Mouse (Mus musculus): ENCODE results near the gene Myo1d. TPM values are rescaled to one million over a fixed set of nuclear protein-coding genes. Genes with fewer than 3 reads are reported as not detected.

Gene Myo1d
- total RNA-seq, 4 experiments from 2014 or later = 62.6 to 107 (median 87.1) TPM

DNA sequence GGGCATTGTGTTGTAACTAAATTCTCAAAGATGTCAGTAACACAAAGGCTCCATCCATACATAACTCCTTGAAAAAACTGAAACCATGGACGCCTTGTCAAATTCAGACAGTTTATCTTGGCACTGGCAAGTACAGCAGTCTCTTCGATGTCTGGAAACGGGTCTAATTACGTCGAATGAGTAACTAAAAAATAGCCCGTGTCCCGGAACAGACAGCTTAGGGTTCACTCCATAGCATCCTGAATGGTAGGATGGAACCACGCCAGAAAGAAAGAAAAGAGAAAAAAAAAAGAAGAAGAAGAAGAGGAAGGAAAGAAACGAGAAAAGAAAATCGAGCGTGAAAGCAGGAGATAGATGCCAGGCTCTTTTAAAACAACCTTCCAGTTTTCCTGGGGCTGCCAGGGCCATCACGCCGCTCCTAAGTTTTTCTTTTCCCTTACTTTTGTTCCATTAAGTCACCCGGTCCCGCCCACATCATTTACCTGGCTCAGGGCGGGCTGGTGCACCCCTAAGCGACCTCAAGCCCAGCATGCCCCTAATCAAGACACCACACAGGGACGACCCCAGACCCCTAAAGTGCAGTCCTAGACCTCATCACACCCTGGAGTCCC lies 804 bp downstream of the Myo1d start:
- no peak for DNase-seq

DNA sequence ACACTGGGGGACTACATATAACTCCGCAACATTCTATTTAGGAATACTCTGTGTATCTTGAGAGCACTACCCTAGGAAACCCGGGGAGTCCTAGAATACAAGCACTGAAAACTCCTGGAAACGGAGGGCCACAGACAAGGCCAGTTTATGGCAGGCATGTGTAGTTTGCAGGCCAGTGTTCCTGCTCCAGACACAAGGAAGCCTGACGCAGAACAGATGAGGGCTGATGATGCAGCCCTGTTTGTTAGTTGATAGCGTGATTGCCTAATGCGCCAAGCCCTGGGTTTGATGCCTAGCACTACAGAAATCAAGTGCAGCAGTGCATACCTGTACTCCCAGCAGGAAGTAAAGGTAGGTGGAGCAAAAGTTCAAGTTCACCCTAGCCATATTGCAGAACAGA lies 1.7 kb downstream of the Myo1d start:
- DNase-seq = no peak

DNA sequence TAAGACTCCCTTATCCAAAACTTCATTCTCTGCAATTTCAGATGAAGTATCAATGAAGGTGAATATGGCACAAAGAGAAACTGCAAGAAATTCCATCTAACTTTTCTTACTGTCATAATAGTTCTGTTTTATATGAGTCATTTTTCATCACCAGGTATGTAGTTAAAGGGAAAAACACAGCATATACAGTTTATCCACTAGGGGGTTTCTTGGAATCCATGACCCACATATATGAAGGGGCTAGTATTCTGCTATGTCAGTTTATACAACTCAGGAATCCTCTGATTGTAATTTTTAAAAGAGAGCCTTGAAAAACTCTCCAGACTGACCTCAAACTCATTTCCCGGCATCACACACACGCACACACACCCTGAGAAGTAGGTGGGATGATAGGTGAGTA lies 2.1 kb downstream of the Myo1d start:
- DNase-seq = no peak

DNA sequence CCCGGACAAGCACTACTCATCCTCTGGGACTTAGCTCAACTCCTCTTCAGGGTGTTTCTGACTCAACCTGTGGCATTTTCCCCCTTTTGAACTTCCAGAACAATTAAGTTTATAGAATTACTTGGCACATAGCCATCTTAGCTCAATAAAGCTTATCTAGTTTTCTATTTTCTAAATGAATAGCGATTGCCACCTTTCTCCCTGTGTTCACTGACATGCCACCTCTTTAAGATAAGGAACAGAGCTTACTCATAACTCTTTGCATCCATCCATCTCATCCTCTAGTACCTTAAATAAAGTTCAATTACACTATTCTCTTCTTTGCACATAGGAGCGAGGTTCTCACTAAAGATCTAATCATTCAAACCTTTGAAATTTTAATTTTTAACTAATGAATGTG lies 4.3 kb downstream of the Myo1d start:
- DNase-seq = no peak

DNA sequence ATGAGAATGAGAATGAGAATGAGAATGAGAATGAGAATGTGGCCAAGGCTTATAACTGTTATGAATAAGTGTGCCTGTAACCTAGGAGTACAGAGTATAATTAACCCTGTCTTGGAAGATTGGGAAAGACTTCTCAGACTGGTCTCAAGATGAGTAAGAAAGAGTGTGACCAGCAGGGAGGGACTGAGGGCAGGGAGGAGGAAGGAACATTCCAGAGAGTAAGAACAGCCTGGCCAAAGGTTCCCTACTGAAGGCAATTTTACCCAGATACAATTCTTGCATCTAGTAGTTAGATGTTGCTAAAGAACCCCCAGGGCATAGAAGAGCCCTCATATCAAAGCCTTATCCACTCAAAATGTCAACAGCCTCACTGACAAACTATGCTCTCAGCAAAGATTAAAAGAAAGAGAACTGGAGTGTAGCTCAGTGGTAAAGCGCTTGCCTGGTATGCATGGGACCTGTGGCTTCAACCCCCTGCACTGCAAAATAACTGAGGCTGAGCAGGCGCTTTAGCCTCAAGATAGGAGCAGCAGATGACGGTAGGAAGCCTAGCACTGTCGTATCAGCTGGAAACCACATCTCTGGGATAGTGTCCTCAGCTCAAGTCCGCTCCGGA lies 7.1 kb downstream of the Myo1d start:
- DNase-seq = no peak

DNA sequence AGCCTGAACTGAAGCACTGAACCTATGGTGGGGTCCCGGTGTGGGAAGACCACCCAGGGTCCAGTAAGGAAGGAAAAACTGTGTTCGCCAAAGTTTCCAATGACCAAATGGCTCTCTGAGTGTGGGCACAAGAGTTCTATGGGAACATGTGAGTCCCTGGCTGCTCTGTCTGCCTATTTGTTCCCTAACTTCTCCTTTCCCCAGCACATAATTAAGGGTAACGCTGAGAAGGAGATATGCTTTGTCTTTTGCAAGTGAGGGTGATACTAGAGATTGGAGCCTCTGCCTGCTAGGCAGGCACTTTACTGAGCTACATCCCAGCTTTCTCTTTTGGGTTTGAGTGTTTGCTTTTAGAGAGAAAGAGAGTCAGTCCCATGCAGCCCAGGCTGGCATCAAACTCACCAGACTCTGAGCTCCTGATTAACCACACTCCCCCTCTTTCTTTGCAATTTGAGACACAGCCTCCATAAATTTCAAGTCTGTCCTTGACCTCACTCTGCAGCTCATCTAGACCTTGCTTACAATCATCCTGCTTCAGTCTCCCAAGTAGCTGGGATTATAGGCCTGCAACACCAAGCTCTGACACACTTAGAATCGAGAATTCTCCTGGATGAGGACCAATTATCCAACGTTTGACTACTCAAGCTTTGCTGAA lies 8.1 kb downstream of the Myo1d start:
- no peak for DNase-seq

DNA sequence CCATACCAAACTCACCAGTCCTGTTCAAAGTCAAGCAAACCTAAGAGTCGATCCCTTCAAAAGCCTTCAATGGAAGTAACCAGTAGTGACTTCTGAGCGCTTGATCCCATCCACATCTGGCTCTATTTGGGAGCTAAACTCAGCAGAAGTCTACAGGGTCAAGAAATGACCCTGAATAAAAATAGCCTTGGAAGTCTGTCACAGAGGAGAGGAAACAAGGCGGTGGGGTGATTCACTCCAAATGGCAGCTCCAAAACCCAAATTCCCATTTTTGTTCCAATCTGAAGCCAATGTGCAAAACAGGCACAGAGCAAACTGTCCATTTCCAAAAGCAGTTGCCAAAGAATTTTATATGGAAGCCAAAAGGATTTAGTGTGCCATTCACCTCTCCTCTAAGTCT lies 8.6 kb downstream of the Myo1d start:
- peak; percentile 24 for DNase-seq

DNA sequence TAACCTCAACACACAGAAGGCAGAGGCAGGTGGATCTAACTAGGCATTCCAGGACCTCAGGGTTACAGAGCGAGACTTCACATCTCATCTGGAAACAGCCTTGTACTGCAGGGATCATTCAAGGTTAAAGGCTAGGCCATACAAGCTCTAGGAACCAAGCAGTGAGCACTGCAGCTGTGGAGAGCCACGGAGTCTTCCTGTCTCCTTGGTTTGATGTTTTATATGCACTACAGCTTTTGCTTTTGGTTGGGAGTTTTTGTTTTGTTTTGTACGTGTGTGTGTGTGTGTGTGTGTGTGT lies 12.6 kb downstream of the Myo1d start:
- DNase-seq = no peak

DNA sequence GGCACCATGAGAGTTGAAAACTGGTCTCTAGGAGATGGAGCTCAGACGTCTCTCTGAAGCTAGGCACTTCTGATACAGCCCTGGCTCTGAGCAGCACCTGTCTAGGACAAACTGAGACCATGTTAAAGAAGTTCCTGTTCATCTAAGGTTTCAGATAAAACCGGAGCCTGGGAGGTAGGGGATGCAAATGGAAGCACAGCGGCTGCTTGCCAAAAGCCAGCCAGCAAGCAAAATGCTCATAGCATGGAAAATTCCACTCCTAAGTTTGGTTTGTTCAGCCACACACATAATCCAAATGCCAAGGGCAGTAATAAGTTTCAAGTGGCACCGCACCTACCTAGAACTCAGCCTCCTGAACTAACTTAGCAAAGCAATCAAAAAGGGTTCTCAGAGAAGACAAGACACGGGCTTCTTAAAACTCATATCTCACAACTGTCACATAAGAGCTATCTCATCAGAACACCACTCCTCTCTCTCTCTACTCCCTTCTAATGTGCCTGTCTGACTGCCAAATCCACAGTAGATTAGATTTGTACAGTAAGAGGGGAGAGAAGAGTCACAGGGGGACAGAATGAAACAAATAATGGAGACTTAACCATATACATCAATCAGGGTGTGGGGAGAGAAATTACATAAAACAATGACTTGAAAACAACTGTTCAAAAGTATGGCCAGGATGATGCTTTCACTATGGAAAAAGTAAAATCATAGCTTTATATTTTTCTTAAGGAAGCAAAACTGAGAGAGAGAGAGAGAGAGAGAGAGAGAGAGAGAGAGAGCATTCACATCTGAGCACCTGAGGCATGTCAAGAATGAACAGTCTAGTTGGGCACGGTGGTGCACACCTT lies 13.1 kb downstream of the Myo1d start:
- DNase-seq = peak; percentile 58

DNA sequence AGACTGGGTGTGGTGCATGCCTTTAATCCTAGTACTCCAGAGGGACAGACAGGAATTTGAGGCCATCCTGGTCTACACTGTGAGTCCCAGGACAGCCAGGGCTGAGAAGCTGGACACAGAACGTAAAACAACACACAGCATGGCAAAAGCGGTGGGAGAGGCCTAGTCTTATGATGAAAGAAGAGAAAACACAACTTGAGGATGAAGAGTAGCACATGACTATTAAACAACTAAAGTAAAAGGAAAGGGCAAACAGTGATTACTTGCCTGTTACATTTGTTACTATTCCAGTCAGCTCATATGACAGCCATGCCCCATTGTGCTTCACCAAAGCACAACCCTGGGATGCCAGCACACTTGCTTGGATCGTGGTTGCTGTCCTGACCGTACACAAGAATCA lies 13.8 kb downstream of the Myo1d start:
- DNase-seq = no peak

DNA sequence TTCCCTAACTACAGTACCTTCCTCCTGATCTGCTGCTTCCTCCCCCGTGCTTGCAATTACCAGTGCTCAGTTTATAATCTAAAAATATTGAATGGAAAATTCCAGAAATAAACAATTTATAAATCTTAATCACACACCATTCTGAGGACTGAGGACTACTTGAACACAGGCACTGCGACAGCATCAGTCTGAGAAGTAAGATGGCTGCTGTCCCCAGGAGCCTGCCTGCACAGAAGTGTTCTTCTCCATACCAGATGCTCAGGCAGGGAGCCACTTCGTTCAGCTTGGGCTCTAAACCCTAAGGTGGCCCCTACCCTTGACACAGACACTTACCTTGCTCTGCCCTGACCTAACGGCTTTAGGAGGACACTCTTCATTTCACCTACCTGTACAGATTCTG lies 17.8 kb downstream of the Myo1d start:
- no peak for DNase-seq

DNA sequence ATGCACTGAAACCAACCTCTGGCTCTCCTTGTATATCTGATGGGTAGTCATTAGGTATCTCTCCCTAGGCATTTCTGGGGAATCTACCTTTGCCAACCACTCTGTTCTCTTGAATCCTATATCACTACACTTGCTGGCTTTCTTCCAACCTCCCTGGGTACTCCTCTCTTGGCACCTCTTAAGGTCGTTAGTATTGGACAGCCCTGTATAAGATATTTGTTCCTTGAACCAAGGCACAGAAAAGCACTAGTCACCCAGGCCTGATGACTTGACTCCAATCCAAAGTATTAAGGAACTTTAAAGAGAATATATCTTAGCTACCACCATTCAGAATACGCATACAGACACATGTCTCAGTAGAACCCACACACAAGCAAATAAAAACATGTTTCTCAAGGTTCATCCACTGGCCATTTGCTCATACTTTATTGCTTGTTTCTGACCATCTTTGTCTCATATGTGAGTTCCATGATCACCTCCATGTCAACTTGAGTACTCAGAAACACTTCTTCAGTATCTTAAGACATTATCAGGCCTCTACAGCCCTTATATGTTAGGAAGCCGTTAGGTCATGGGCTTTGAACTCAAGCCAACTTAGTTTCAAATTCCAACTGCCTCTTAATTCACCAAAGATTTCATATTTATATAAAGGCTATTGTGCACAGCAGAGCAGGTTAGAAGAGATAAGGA lies 18.4 kb downstream of the Myo1d start:
- no peak for DNase-seq

DNA sequence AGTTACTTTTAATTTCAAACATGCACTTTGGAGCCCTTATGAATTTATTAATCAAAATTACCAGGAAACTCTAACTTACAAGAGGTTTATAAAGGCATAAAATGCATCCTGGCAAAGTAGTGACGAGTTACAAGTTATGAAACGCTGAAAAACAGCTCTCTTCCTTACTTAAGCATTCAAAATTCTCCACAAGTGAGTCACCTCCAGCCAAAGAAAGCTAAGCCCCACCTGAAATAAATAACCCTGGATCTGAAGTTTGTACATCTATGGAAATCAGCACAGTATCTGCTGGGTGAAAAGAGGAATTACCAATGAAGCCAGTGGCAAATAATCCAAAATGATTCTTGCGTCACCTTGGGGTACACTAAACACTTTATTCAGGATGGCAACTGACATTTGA lies 20.8 kb downstream of the Myo1d start:
- no peak for DNase-seq

DNA sequence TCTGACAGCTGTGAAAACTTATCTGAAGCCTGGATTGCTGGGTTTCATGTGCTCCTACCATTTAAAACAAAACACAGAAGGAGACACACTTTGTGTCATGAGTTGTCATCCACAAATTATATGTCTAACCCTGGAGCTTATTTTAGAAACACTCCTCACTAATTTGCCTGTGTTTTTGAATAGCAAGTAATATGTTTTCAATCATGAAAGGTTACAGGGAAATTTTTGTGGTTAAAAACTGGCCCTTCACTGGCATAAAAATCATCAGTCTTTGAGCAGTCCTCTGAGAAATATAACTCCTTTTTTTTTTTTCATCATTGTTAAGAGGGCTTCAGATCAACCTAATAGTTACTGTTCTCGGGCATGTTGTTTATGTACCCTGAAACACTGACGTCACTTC lies 25.6 kb downstream of the Myo1d start:
- DNase-seq = no peak

DNA sequence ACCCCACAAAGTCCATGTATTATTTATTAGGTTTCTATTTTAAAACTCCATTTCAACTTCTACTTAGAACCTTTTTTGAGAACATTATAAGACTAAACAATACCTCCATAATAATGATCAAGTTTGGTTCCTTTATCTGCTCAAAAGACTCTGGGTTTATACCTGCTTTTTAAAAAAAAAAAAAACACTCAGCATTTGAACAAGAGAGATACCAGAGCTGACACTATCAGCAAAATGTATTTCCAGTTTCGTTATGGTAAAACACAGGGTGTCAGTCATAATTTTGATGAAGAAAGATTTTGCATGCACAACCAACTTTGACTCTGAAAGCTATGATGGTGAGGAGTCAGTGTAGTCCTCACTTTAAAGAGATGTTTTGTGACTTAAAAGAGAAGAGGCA lies 28.7 kb downstream of the Myo1d start:
- no peak for DNase-seq

DNA sequence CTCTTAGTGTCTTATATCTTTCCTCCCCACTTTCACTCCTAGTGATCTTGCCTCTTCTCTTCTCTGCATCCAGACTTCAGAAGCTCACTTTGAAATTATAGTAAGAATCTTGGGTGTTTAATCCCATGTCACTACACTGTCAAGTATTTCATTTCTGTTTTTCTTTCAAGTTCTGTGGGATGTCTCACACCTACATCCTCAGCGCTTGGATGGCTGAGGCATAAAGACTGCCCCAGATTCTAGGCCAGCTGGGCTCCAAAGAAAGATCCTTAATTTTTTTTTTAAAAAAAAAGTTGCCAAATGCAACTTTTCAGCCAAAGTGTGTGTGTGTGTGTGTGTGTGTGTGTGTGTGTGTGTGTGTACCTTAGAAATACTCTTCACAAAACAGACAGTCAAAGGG lies 30.6 kb downstream of the Myo1d start:
- no peak for DNase-seq

DNA sequence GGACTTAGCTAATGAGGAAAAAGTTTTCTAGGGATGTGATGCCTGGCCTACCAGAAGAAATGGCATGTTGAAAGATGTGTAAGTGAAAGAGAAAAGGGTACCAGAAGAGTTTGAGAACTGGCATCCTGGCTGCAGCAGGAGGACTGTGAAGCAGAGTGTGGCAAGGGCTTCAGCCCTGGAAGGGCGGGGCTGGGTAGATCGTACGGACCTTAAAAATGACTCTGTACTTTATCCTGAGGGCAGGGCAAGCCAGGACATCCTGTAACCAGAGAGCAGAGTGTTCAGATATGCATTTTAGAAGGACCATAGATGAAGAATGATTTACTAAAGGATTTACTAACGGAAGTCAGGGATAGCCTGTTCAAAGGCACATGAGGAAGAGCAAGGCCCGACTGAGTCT lies 34.4 kb downstream of the Myo1d start:
- no peak for DNase-seq

DNA sequence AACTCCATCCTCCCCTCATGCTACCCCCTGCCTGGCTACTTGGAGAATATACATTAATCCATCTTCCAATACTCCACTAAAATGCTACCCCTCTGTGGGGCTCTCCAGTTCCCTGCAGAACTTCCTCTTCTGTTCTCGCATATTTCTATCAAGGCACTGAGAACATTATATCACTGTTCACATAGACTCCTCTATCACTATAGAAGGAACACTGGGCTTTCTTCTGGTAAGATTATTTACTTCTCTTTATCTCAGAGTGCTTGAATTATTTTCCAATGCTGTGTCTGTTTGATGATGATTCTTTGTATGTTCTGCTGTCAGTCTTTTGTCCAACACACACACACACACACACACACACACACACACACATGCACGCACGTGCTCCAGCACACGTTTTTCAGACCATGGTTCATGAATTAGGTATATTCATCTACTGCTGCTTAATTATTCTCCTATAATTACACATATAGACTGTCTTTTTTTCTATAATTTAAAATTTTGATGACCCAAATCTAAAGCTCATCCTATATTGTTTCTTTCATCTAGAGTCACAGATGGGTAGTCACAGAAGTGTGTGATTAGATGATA lies 35.9 kb downstream of the Myo1d start:
- no peak for DNase-seq

DNA sequence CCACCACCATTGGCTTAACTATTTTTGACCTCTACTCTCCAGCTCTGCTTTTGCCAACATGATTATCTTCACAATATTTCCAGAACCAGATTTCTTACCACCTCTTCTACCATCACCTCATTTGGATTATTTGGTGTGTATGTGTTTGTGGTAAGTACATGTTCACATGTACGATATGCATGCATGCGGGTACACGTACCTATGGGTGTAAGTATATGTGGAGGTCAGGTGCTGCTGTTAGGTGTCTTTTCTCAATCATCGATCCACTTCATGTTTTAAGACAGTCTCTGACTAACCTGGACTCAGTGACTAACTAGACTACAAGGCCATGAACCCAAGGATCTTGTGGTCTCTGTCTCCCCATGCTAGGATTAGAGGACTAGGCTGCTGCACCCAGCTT lies 37.4 kb downstream of the Myo1d start:
- DNase-seq = no peak

DNA sequence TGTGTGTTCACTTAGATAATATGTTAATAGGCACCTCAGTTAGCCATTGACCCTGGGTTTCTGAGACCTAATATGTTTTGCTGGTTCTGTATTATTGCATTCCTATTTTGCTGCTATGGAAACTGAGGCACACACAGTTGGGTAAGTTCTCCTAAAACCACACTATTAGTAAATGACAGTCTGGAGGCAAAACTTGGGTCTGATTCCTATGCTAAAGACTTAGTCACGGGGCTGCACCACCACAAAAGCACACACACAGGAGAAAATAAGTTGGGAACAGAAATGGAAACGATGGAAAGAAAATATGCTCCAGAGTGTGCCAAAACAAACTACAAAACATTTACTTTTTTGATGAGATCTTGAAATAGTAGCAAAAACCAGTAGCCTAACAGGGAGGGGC lies 45.1 kb downstream of the Myo1d start:
- no peak for DNase-seq

DNA sequence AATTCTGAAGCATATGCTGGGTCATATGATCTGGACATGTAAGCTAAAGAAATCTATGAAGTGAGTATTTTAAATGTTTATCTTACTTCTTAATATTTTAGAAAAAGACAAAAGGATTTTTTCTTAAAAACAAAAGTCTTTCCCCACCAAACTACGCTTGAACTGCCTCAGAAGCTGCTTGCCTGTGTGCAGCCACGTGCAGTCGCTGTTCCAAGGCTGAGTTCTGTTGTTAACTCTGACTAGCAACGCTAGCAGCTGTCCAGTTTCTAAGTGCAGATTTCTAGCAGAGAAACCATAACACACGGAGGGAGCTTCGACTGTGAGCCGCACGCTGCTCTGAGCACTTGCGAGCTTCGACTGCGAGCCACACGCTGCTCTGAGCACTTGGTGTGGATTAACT lies 55.1 kb downstream of the Myo1d start:
- DNase-seq = no peak

DNA sequence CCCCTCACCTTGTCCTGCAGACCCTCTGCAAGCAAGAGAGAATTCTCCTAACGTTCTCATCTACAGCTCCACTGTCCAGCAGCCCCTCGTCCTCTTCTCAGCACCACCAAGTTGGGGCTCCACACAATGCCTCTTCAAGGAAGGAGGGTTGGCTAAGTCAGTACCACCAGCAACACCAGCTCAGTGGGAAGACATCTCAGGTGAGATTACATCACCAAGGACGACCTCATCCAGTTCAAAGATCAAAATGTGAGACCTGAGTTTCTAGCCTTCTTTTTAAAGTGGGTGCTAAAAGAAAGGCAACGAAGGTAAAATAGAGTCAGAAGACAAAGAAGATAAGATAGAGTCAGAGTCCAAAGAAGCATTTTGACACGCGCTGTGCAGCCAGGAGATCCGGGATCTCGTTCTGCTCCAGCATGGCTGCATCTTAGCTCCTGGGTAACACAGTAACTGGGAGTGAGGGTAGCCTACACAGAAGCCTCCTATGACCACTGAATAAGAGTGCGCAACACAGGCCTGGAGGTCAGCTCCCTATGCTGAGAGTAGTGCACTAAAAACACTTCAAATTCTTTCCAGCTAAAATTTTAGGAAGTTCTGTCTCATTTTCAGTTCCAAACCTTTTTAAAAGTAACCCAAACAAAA lies 56.3 kb downstream of the Myo1d start:
- DNase-seq = no peak

Measured in adrenal gland, adult 8-10 months (tissue).